Mouse (Mus musculus): ENCODE data around the gene Zfp319. TPM values are rescaled to one million over a fixed set of nuclear protein-coding genes. Genes with fewer than 3 reads are reported as not detected.

Gene Zfp319
- polyA plus RNA-seq, 1 experiment = 4.3 TPM

DNA sequence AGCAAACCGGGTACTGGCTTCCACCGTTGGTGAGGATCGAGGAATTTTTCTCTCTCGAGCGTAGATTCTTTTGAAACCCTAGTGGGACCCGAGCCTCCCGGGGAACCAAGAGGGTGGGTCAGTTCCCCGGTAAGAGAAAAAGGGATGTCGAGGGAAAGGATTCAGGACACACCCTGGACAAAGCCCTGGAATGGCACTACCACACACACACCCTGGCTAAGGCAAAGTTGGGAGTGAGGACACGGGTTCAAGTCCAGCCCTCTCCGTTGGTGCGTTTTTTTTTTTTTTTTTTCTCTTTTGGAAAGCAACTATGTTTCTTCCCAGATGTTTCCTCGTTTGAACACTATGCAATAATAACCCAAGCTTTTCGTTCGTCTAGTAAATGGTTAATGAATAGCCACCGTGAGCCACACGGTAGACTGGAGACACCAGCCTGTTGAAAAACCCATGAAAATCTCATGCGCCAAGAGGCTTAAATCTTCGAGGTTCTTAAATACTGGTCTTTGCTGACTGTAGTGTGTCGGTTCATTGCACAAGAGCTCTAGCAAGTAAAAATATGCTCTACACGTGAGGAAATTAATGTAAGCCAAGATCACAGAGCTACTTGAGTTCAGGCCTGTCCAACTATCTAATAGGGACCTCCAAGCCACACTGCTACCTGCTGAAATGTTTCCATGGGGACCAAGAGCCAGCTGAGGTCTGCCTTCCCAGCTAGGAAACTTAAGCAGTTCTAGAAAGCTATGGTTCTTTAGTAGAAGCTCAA is 868 bp upstream of the Zfp319 start:
- no peak for TF ChIP-seq GATA1 (IDR thresholded peaks at IDR 0.05; ENCODE audit: borderline replicate concordance, low read length)
- TF ChIP-seq FLI1 (IDR thresholded peaks at IDR 0.05; ENCODE audit: low read length) = no peak
- peak overlapping the region; percentile 98 for H3K4me3 ChIP-seq (replicated peaks)
- H3K9me3 ChIP-seq = 0 out of 2 replicates have a peak, but pooled peaks cover 6% of the 10 kb centered on the region
- peaks cover 70% of the 10 kb centered on the region for H3K36me3 ChIP-seq (replicated peaks; ENCODE audit: low read length)
- no peaks in the 10 kb centered on the region for H3K27me3 ChIP-seq (replicated peaks)
- H3K4me1 ChIP-seq = peaks cover 50% of the 10 kb centered on the region

DNA sequence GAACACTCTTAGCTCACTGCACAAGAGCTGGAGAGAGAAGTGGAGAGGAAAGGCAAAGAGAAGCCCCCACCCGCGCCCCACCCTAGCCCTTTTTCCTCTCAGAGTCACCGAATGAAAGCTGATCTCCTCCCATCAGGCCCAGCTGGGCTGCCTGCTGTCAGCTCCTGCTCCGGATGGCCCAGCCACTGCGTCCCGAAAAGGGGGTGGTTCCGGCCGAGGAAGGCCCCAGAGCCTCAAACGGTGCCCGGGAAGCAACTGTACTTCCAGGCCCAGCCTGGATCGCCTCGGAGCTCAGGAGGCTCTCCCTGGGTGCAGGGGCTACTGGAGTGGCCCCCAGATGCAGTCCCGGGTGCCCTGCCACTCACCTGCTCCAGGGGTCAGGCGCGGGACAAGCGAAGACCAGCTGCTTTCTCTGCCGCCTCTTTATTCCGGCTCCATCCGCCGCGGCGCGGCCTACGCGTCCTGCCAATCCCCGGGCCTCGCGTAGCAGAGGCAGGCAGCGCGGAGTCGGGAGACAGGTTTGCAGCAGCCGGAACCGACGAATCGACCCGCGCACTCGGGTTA is 512 bp downstream of the Zfp319 start:
- Histone ChIP-seq H3K4me3 (replicated peaks) (peak overlapping the region; percentile 98), H3K27me3 (replicated peaks) (no peaks in the 10 kb centered on the region), H3K4me1 (peaks cover 63% of the 10 kb centered on the region), H3K36me3 (replicated peaks; ENCODE audit: low read length) (peaks cover 71% of the 10 kb centered on the region), H3K9me3 (0 out of 2 replicates have a peak, but pooled peaks cover 6% of the 10 kb centered on the region)
- TF ChIP-seq GATA1 (IDR thresholded peaks at IDR 0.05; ENCODE audit: borderline replicate concordance, low read length) = no peak

DNA sequence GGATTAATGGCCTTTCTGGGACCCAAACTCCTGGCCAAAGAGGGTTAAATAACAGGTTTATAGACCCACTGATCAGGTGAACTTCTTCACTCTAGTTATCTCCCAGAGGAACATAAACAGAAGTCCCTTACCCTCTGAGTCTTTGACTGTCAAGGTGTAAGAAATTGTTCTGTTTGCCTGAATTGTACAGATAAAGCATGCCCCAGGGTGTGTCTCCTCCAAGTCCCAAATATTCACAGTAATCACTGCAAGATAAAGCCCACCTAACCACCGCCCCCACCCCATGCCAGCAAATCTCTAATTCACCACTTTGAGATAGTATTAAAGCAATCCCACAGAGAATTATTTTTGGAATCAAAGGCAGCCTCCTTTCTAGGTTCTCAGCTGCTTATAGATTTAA is 1.4 kb downstream of the Zfp319 start:
- H3K36me3 ChIP-seq (replicated peaks; ENCODE audit: low read length) = peaks cover 71% of the 10 kb centered on the region
- peaks cover 64% of the 10 kb centered on the region for H3K4me1 ChIP-seq
- peak overlapping the region; percentile 98 for H3K4me3 ChIP-seq (replicated peaks)
- TF ChIP-seq FLI1 (IDR thresholded peaks at IDR 0.05; ENCODE audit: low read length) (no peak), GATA1 (IDR thresholded peaks at IDR 0.05; ENCODE audit: borderline replicate concordance, low read length) (no peak)
- H3K9me3 ChIP-seq = 0 out of 2 replicates have a peak, but pooled peaks cover 6% of the 10 kb centered on the region
- H3K27me3 ChIP-seq (replicated peaks) = no peaks in the 10 kb centered on the region

DNA sequence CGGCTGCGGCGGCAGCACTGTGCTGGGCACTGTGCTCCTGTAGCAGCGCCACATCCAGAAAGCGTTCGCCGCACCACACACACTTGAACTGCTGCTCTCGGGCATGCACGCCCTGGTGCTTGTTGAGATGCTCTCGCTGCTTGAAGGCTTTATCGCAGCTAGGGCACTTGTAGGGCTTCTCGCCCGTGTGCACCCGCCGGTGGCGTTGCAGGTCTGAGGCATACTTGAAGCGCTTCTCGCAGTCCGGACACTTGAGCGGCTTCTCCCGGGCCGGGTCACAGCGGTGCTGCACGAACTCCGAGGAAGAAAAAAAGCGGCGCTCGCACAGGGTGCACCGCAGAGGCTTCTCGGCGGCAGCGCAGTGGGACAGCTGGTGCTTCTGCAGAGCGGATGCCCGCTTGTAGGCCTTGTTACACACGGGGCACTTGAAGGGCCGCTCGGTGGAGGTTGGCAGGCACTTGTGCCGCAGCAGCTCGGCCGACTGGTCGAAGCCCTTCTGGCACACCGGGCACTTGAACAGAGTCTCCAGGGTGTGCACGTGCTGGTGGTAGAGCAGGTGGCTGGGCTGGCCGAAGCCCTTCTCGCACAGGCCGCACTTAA is 3.8 kb downstream of the Zfp319 start:
- Histone ChIP-seq H3K36me3 (replicated peaks; ENCODE audit: low read length) (peaks cover 67% of the 10 kb centered on the region), H3K4me3 (replicated peaks) (peak overlapping the region; percentile 33), H3K27me3 (replicated peaks) (peaks cover 3% of the 10 kb centered on the region), H3K4me1 (peaks cover 61% of the 10 kb centered on the region), H3K9me3 (0 out of 2 replicates have a peak, but pooled peaks cover 6% of the 10 kb centered on the region)
- TF ChIP-seq FLI1 (IDR thresholded peaks at IDR 0.05; ENCODE audit: low read length) (no peak), GATA1 (IDR thresholded peaks at IDR 0.05; ENCODE audit: borderline replicate concordance, low read length) (no peak)

DNA sequence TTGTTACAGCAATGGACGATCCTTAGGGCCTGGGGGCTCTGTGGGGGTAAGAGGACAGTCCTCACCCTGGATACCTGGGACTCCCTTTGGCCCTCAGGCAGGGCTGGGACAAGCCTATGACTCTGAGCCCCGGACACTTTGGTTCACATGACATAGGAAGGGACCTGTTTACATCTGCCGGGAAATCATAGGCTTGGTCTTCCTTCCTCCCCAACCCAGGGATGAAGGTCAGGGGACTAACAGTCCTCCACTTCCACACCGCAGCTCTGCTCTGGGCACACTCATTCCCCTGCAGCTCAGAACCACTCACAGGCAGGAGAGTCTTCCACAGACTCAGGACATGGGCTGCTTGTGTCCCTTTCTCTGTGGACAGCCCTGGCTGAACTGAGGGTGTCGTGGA is 4.9 kb downstream of the Zfp319 start:
- Histone ChIP-seq H3K27me3 (replicated peaks) (peaks cover 12% of the 10 kb centered on the region), H3K4me1 (peaks cover 54% of the 10 kb centered on the region), H3K4me3 (replicated peaks) (no peak overlapping the region), H3K9me3 (0 out of 2 replicates have a peak, but pooled peaks cover 6% of the 10 kb centered on the region), H3K36me3 (replicated peaks; ENCODE audit: low read length) (peaks cover 66% of the 10 kb centered on the region)
- TF ChIP-seq GATA1 (IDR thresholded peaks at IDR 0.05; ENCODE audit: borderline replicate concordance, low read length) = no peak
- no peak for TF ChIP-seq FLI1 (IDR thresholded peaks at IDR 0.05; ENCODE audit: low read length)

DNA sequence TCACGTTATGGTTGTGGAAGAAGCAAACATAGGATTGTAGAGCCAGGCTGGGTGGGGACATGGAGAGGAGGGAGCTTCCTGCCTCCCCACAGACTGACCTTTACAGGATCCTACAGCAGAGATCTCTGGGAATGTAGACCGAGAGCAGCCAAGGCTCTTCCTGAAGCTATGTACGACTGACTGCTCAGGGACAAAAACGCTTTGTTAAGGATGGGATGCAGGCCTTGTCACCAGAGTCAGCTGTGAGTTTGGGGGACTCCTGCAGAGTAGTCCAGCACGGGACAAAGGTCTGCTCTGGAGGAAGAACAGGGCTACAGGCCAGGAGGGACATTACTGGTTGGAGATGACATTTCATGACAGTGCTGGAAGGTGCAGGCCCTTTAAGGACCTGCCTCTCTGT is 7.1 kb downstream of the Zfp319 start:
- TF ChIP-seq FLI1 (IDR thresholded peaks at IDR 0.05; ENCODE audit: low read length) (no peak), GATA1 (IDR thresholded peaks at IDR 0.05; ENCODE audit: borderline replicate concordance, low read length) (no peak)

DNA sequence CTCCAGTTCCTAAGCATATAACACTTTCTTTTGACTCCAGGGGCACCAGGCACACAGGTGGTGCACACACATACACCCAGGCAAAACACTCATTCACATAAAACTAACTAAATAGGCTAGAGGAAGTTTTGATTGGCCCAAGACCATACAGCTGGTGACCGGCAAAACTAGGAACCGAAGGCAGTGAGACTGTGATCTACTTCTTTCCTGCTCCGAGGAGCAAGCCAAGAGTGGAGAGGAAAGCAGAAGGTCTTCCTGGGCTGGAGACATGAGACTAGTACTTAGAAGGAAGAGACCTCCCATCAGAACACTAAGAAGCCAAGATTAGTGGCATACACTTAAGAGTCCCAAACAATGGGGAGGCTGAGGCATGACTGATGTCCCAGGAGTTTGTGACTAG is 8.5 kb downstream of the Zfp319 start:
- TF ChIP-seq FLI1 (IDR thresholded peaks at IDR 0.05; ENCODE audit: low read length) (no peak), GATA1 (IDR thresholded peaks at IDR 0.05; ENCODE audit: borderline replicate concordance, low read length) (no peak)
- Histone ChIP-seq H3K27me3 (replicated peaks) (peaks cover 42% of the 10 kb centered on the region), H3K36me3 (replicated peaks; ENCODE audit: low read length) (peaks cover 45% of the 10 kb centered on the region), H3K4me1 (peaks cover 49% of the 10 kb centered on the region), H3K4me3 (replicated peaks) (no peak overlapping the region), H3K9me3 (peaks cover 7% of the 10 kb centered on the region)

More for the DNA sequence above, 7.1 kb downstream of the Zfp319 start:
- Histone ChIP-seq H3K27me3 (replicated peaks) (peaks cover 33% of the 10 kb centered on the region), H3K36me3 (replicated peaks; ENCODE audit: low read length) (peaks cover 60% of the 10 kb centered on the region), H3K4me1 (peaks cover 57% of the 10 kb centered on the region), H3K9me3 (0 out of 2 replicates have a peak, but pooled peaks cover 9% of the 10 kb centered on the region), H3K4me3 (replicated peaks) (no peak overlapping the region)

DNA sequence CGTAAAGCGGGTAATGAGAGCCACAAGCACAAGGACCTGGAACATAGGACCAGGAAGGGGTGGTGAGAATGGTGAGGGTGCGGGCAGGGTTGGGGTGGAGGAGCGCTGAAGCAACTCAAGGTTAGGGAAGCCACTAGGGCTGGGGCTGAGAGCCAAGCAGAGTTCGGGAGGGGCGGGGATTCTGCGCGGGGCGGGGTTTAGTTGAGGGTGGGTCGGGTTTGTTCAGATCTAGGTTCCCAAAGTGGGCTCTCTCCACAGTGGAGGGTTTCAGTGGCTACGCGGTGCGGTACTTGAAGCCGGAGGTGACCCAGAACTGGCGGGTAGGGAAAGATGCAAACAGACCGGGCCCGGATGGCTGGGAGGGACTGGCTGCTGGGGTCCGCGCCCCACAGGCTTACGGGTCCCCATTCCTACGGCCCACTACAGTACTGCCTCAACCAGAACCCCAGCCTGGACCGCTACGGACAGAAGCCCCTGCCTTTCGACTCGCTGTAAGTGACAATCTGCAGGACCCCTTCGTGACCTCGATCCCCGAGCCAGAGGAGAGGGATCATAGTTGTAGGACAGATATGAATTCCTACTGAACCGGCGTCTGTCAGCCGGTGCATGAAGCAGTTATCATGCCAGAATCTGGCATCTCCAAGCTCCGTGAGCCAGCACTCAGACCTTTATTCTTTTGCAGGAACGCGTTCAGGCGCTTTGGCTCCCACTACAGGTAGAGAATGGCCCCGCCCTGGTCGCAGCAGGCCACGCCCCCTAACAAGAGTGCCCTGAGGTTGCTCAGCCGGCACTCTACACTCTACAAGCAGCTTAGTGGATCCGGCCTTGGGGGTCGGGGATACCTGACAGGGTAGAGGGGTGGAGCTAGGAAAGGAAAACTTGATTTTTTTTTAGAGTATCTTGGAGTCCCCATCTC is 11.3 kb downstream of the Zfp319 start:
- H3K27me3 ChIP-seq (replicated peaks) = peaks cover 51% of the 10 kb centered on the region
- peaks cover 28% of the 10 kb centered on the region for H3K4me1 ChIP-seq
- H3K4me3 ChIP-seq (replicated peaks) = peak overlapping the region; percentile 88
- peaks cover 18% of the 10 kb centered on the region for H3K36me3 ChIP-seq (replicated peaks; ENCODE audit: low read length)
- peaks cover 14% of the 10 kb centered on the region for H3K9me3 ChIP-seq
- TF ChIP-seq FLI1 (IDR thresholded peaks at IDR 0.05; ENCODE audit: low read length) (no peak), GATA1 (IDR thresholded peaks at IDR 0.05; ENCODE audit: borderline replicate concordance, low read length) (no peak)

DNA sequence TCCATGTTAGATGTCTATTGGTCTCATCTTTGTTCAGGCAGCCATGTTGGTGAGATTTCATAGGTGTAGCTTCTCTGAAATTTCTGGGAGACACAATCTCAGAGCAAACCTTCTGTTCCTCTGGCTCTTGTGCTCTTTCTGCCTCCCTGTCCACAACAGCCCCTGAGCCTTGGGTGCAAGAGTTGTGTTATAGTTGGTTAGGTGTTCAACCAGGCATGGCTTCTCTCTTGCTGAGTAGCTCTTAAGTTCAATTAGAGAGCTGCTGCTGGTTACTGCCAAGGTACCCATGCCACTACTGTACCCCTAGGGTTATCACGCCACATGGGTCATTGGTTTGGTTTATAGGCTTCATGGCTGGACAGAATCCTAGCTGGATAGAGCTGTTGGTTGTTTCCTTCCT is 16.4 kb downstream of the Zfp319 start:
- TF ChIP-seq FLI1 (IDR thresholded peaks at IDR 0.05; ENCODE audit: low read length) (no peak), GATA1 (IDR thresholded peaks at IDR 0.05; ENCODE audit: borderline replicate concordance, low read length) (no peak)
- Histone ChIP-seq H3K27me3 (replicated peaks) (peaks cover 49% of the 10 kb centered on the region), H3K36me3 (replicated peaks; ENCODE audit: low read length) (no peaks in the 10 kb centered on the region), H3K4me1 (peaks cover 26% of the 10 kb centered on the region), H3K9me3 (peaks cover 14% of the 10 kb centered on the region), H3K4me3 (replicated peaks) (no peak overlapping the region)
